Mouse (Mus musculus) kidney, postnatal 0 days (tissue): Measurements from ENCODE around the gene Amhr2. TPM values are rescaled to one million over a fixed set of nuclear protein-coding genes. Genes with fewer than 3 reads are reported as not detected.
A peak's percentile ranks its signal among the peaks of the same experiment; 100 is the strongest.

Source experiments
- ATAC-seq: fragments of 200-750 bp; cut with Nextera tagmentation; replicated peaks from 2 replicates; pipeline ENCODE4 v1.8.0; 2017; ENCODE audit warnings: low read depth, moderate number of reproducible peaks, moderate TSS enrichment, moderate library complexity; ENCODE audit not compliant: low FRiP score
- DNase-seq: peaks from one replicate; pipeline ENCODE4 v3.0.0-alpha.2; 2016; ENCODE audit warnings: low spot score
- H3K27ac ChIP-seq: fragments of 300-500 bp; sonication (generic); 2 replicates; pipeline ENCODE4 v1.5.1; 2014; ENCODE audit warnings: mild to moderate bottlenecking
- H3K27me3 ChIP-seq: fragments of 300-500 bp; sonication (generic); 2 replicates; pipeline ENCODE4 v1.6.1; 2014; ENCODE audit warnings: low read length, mixed read lengths; ENCODE audit not compliant: insufficient read depth
- H3K36me3 ChIP-seq: fragments of 300-500 bp; sonication (generic); 2 replicates; pipeline ENCODE4 v1.6.1; 2014; ENCODE audit warnings: low read length, mixed read lengths; ENCODE audit not compliant: insufficient read depth
- H3K4me1 ChIP-seq: fragments of 300-500 bp; sonication (generic); replicated peaks from 2 replicates; pipeline ENCODE4 v1.6.1; 2014; ENCODE audit warnings: antibody characterized with exemption, low read length, mixed read lengths; ENCODE audit not compliant: insufficient read depth
- H3K4me2 ChIP-seq: fragments of 300-500 bp; sonication (generic); 2 replicates; pipeline ENCODE4 v1.6.1; 2014; ENCODE audit warnings: mild to moderate bottlenecking, low read length, moderate library complexity, mixed read lengths
- H3K4me3 ChIP-seq: fragments of 300-500 bp; sonication (generic); replicated peaks from 2 replicates; pipeline ENCODE4 v1.5.1; 2014; ENCODE audit warnings: low read depth, low read length
- H3K9ac ChIP-seq: fragments of 300-500 bp; sonication (generic); 2 replicates; pipeline ENCODE4 v1.6.1; 2014; ENCODE audit warnings: low read depth, low read length
- H3K9me3 ChIP-seq: fragments of 300-500 bp; sonication (generic); replicated peaks from 2 replicates; pipeline ENCODE4 v1.6.1; 2016; ENCODE audit warnings: low read length, inconsistent platforms, mixed read lengths
- CTCF ChIP-seq: IDR thresholded peaks from 2 replicates; pipeline ENCODE4 v1.5.1; 2016; ENCODE audit warnings: antibody characterized with exemption, low read depth, mild to moderate bottlenecking, moderate library complexity
- WGBS: fragments of 180-500 bp; shearing (Covaris S2); extraction: QIAGEN DNeasy Blood & Tissue Kit; methylation state at CpG from one replicate; pipeline ENCODE4 v1.1.7; 2014; 5-methylcytosine and 5-hydroxymethylcytosine counted together
- polyA plus RNA-seq: library from polyadenylated mRNA; unstranded; fragments of >200 nt; fragmentation: Nextera tagmentation; extraction: Ambion mirVana; gene quantifications from 2 replicates; pipeline ENCODE4 v1.2.1, GENCODE M21; 2015

The Amhr2 gene
- polyA plus RNA-seq, 1 experiment from 2014 or later = 0.46 TPM

- Histone ChIP-seq H3K4me1 (no peaks in the 10 kb centered on the region), H3K27me3 (no peaks in the 10 kb centered on the region), H3K4me2 (no peak overlapping the region), H3K27ac (no peak overlapping the region), H3K9ac (no peak overlapping the region), H3K36me3 (no peaks in the 10 kb centered on the region), H3K9me3 (no peaks in the 10 kb centered on the region), H3K4me3 (no peak overlapping the region)
- no peak for TF ChIP-seq CTCF
- 34% methylated on average over 8 of the region's 8 CpGs for WGBS
- ATAC-seq (no peak), DNase-seq (no peak)
Measured at GRCm38 (mm10) chr15:102449366-102449765, 4.2 kb downstream of the Amhr2 start.

DNA sequence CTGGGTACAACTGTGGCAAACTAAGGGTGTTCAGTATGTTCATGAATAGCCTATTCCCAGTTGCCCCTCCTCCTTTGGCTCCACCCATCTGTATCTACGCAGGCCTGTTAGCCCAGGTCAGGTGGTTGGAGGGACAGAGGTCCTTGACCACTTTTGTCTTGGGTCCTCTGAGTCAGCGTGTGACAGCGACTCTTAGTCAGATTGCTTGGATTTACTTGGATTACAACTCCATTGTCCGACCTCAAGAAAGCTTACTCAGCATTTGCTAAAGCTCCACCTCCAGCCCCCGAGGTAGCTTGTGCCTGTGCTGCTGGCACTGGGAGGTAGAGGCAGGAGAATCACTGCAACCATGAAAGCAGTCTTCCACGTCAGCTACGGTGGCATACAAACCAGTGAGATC lies 5.8 kb downstream of the Amhr2 start:
- H3K4me1 ChIP-seq = no peaks in the 10 kb centered on the region
- H3K27me3 ChIP-seq = no peaks in the 10 kb centered on the region
- ATAC-seq (peak; percentile 73), DNase-seq (no peak)
- H3K4me3 ChIP-seq = no peak overlapping the region
- WGBS = 30% methylated on average over 7 of the region's 7 CpGs
- peak overlapping the region; percentile 56; the same call in 1 of the 2 replicates for H3K27ac ChIP-seq
- no peak for TF ChIP-seq CTCF
- no peaks in the 10 kb centered on the region for H3K9me3 ChIP-seq
- peak overlapping the region; percentile 24; the same call in 1 of the 2 replicates for H3K4me2 ChIP-seq
- H3K36me3 ChIP-seq = no peaks in the 10 kb centered on the region
- no peak overlapping the region for H3K9ac ChIP-seq

- no peak overlapping the region for H3K4me3 ChIP-seq
- H3K9ac ChIP-seq = no peak overlapping the region
- no peaks in the 10 kb centered on the region for H3K27me3 ChIP-seq
- TF ChIP-seq CTCF = no peak
- no peak overlapping the region for H3K4me2 ChIP-seq
- no peaks in the 10 kb centered on the region for H3K36me3 ChIP-seq
- H3K9me3 ChIP-seq = no peaks in the 10 kb centered on the region
- WGBS = 83% methylated on average over 26 of the region's 26 CpGs
- H3K27ac ChIP-seq = no peak overlapping the region
- ATAC-seq (no peak), DNase-seq (no peak)
- no peaks in the 10 kb centered on the region for H3K4me1 ChIP-seq
Measured at GRCm38 (mm10) chr15:102451666-102452430, 6.7 kb downstream of the Amhr2 start.

DNA sequence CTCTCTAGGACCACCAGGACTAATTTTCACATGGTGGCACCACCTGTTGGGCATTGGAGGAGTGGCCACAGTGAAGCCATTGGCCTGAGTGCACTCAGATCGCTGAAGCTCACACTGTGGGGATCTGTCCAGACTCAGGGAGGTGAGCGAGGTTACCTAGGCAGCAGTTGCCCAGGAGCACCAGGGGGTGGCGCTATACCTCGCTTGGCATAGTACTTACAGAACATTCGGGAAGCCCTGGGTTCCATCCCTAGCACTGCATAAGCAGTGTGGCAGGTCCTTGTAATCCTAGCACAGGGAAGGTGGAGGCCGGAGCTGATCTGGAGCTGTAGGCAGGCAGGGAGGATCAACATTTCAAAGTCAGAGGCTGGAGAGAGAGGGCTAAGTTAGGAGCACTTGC lies 10.8 kb downstream of the Amhr2 start:
- Histone ChIP-seq H3K36me3 (no peaks in the 10 kb centered on the region), H3K9ac (no peak overlapping the region), H3K9me3 (no peaks in the 10 kb centered on the region), H3K4me2 (no peak overlapping the region), H3K4me1 (no peaks in the 10 kb centered on the region), H3K4me3 (no peak overlapping the region), H3K27me3 (no peaks in the 10 kb centered on the region), H3K27ac (no peak overlapping the region)
- peak; percentile 59 for TF ChIP-seq CTCF
- DNase-seq (no peak), ATAC-seq (no peak; the same call in 1 of the 2 replicates)
- 41% methylated on average over 6 of the region's 6 CpGs for WGBS

- ATAC-seq (no peak), DNase-seq (no peak)
- Histone ChIP-seq H3K4me1 (no peaks in the 10 kb centered on the region), H3K36me3 (no peaks in the 10 kb centered on the region), H3K27me3 (no peaks in the 10 kb centered on the region), H3K4me2 (peak overlapping the region; percentile 71), H3K9ac (no peak overlapping the region), H3K27ac (no peak overlapping the region), H3K9me3 (no peaks in the 10 kb centered on the region), H3K4me3 (no peak overlapping the region)
- TF ChIP-seq CTCF = no peak
- 73% methylated on average over 5 of the region's 5 CpGs for WGBS
Measured at GRCm38 (mm10) chr15:102458050-102458736, 13.0 kb downstream of the Amhr2 start.

DNA sequence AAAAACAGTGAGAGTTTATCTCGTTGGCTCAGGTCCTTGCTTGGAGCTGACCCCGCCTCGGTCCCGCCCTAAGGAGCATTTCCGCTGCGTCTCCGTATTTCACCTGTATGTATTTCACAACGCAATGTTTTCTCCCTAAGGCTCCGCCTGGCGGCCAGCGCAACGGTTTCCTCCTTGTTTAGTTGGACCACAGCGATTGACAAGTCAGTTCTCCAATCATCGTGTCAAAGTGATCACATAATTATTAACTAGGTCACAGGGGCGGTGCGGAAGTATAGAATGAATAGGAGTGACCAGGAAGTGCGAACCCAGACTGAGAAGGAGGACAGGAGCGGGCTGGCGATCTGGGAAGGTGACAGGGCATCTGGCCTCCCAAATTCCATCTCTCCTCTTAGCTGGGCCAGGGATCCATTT lies 13.7 kb downstream of the Amhr2 start, which contains the start of gene Prr13:
Prr13 (plus strand) TSS at position 125 of the 414 bp plus-strand sequence.
- TF ChIP-seq CTCF = peak; percentile 86
- H3K36me3 ChIP-seq = no peaks in the 10 kb centered on the region
- peak; percentile 95 for DNase-seq
- H3K27me3 ChIP-seq = no peaks in the 10 kb centered on the region
- no peaks in the 10 kb centered on the region for H3K9me3 ChIP-seq
- H3K4me3 ChIP-seq = peak within 1 kb of the TSS; percentile 37
- H3K27ac ChIP-seq = peak within 1 kb of the TSS; percentile 42; the same call in 1 of the 2 replicates
- peak; percentile 86 for ATAC-seq
- H3K4me1 ChIP-seq = no peaks in the 10 kb centered on the region
- WGBS = under 1% methylated on average over 19 of the region's 19 CpGs
- H3K9ac ChIP-seq = peak within 1 kb of the TSS; percentile 46
- peak within 1 kb of the TSS; percentile 71 for H3K4me2 ChIP-seq
